Mouse (Mus musculus) kidney, postnatal 25 days (tissue): ENCODE results near the gene 2010315B03Rik.

Source experiments
- DNase-seq, 2 experiments: peaks; one replicate each; pipeline ENCODE4 v3.0.0; 2021; ENCODE audit warnings: mixed read lengths in 2 of 2

Gene 2010315B03Rik

GRCm38 (mm10) chr9:124312171-124313142, at the start of gene 2010315B03Rik:
Gene 2010315B03Rik (minus strand): TSS chr9:124312696.
- DNase-seq, result peak; percentile 91 to 96

GRCm38 (mm10) chr9:124311502-124311901, 994 bp downstream of the 2010315B03Rik start:
- DNase-seq, result no peak

- DNase-seq, result no peak
Measured at GRCm38 (mm10) chr9:124288329-124288728, 24.2 kb downstream of the 2010315B03Rik start.

- peak; percentile 90 to 94 for DNase-seq
Measured at GRCm38 (mm10) chr9:124281912-124282686, 30.4 kb downstream of the 2010315B03Rik start.

- no peak for DNase-seq
Measured at GRCm38 (mm10) chr9:124281448-124281791, 31.1 kb downstream of the 2010315B03Rik start.

GRCm38 (mm10) chr9:124280576-124281447, 31.7 kb downstream of the 2010315B03Rik start:
- peak; percentile 67 to 73 for DNase-seq

- no peak for DNase-seq
Measured at GRCm38 (mm10) chr9:124279300-124279699, 33.2 kb downstream of the 2010315B03Rik start.

- no peak for DNase-seq
Measured at GRCm38 (mm10) chr9:124275064-124275463, 37.4 kb downstream of the 2010315B03Rik start.

GRCm38 (mm10) chr9:124273172-124273571, 39.3 kb downstream of the 2010315B03Rik start:
- peak; percentile 17 to 45 for DNase-seq

- DNase-seq, result peak; percentile 35 to 57
Measured at GRCm38 (mm10) chr9:124267929-124268328, 44.6 kb downstream of the 2010315B03Rik start.

GRCm38 (mm10) chr9:124267493-124267892, 45.0 kb downstream of the 2010315B03Rik start:
- no peak for DNase-seq

GRCm38 (mm10) chr9:124262987-124263717, 49.3 kb downstream of the 2010315B03Rik start:
- DNase-seq, result no peak

GRCm38 (mm10) chr9:124258067-124258556, 54.4 kb downstream of the 2010315B03Rik start:
- no peak for DNase-seq

GRCm38 (mm10) chr9:124257200-124258066, 55.1 kb downstream of the 2010315B03Rik start:
- DNase-seq, result peak; percentile 43 to 74

GRCm38 (mm10) chr9:124256271-124257199, 56.0 kb downstream of the 2010315B03Rik start:
- peak; percentile 39 to 72 for DNase-seq

GRCm38 (mm10) chr9:124251438-124251837, 61.1 kb downstream of the 2010315B03Rik start:
- no peak for DNase-seq
